Mouse (Mus musculus) liver, embryonic 11.5 days (tissue): ENCODE data around the gene Gm32742. TPM values are rescaled to one million over a fixed set of nuclear protein-coding genes. Genes with fewer than 3 reads are reported as not detected.

Experiments
- ATAC-seq: fragments of 200-750 bp; cut with Nextera tagmentation; replicated peaks from 2 replicates; pipeline ENCODE4 v1.8.0; 2017; ENCODE audit warnings: moderate number of reproducible peaks, mild to moderate bottlenecking, moderate TSS enrichment, moderate library complexity; ENCODE audit not compliant: low FRiP score
- DNase-seq: peaks from one replicate; pipeline ENCODE4 v3.0.0-alpha.2; 2017; ENCODE audit warnings: low spot score
- H3K27ac ChIP-seq: fragments of 300-500 bp; sonication (generic); 2 replicates; pipeline ENCODE4 v1.5.1; 2014; ENCODE audit warnings: mild to moderate bottlenecking, low read depth, low read length, control low read depth
- H3K27me3 ChIP-seq: fragments of 300-500 bp; sonication (generic); replicated peaks from 2 replicates; pipeline ENCODE4 v1.6.1; 2014; ENCODE audit warnings: low read length, mixed read lengths; ENCODE audit not compliant: control insufficient read depth, insufficient read depth
- H3K36me3 ChIP-seq: fragments of 300-500 bp; sonication (generic); 2 replicates; pipeline ENCODE4 v1.6.1; 2014; ENCODE audit warnings: mild to moderate bottlenecking, low read length, moderate library complexity, mixed read lengths; ENCODE audit not compliant: control insufficient read depth, insufficient read depth
- H3K4me1 ChIP-seq: fragments of 300-500 bp; sonication (generic); replicated peaks from 2 replicates; pipeline ENCODE4 v1.6.1; 2014; ENCODE audit warnings: low read length, mixed read lengths; ENCODE audit not compliant: control insufficient read depth, insufficient read depth
- H3K4me2 ChIP-seq: fragments of 300-500 bp; sonication (generic); 2 replicates; pipeline ENCODE4 v1.6.1; 2014; ENCODE audit warnings: mild to moderate bottlenecking, control low read depth, moderate library complexity
- H3K4me3 ChIP-seq: fragments of 300-500 bp; sonication (generic); 2 replicates; pipeline ENCODE4 v1.5.1; 2014; ENCODE audit warnings: low read depth, low read length, control low read depth
- H3K9ac ChIP-seq: fragments of 300-500 bp; sonication (generic); 2 replicates; pipeline ENCODE4 v1.6.1; 2014; ENCODE audit warnings: low read depth, low read length, control low read depth
- H3K9me3 ChIP-seq: fragments of 300-500 bp; sonication (generic); 2 replicates; pipeline ENCODE4 v1.6.1; 2016; ENCODE audit warnings: low read length, inconsistent platforms, mixed read lengths; ENCODE audit not compliant: control insufficient read depth
- WGBS: fragments of 180-500 bp; shearing (Covaris S2); extraction: QIAGEN DNeasy Blood & Tissue Kit; methylation state at CpG from one replicate; pipeline ENCODE4 v1.1.7; 2014; 5-methylcytosine and 5-hydroxymethylcytosine counted together
- polyA plus RNA-seq: library from polyadenylated mRNA; unstranded; fragments of >200 nt; fragmentation: Nextera tagmentation; extraction: Ambion mirVana; gene quantifications from 2 replicates; pipeline ENCODE4 v1.2.1, GENCODE M21; 2014

The Gm32742 gene
- polyA plus RNA-seq, 1 experiment from 2014 or later = 0.04 TPM

DNA sequence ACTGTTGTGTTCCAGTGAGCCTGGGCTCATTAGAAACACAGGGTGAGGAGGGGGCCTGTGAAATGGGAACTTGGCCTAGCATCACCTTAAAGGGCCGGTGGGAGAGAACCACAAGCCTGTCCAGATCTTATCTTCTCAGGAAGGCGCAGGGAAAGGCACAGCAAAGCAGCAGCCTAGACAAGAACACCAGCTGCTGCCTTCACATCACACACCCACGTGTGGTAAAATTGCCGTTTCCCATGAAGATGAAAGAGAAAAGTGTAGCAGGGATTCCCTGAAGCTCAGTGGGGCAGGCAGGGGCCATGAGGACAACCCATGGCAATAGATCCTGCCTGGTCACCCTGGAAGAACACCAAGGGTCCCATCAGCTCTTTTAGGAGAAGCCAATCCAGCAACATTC is 20.1 kb upstream of the Gm32742 start:
- Histone ChIP-seq H3K27ac (no peak overlapping the region), H3K4me3 (no peak overlapping the region), H3K4me1 (no peaks in the 10 kb centered on the region), H3K9ac (no peak overlapping the region), H3K27me3 (no peaks in the 10 kb centered on the region), H3K4me2 (no peak overlapping the region), H3K9me3 (no peaks in the 10 kb centered on the region), H3K36me3 (no peaks in the 10 kb centered on the region)
- WGBS = 50% methylated on average over 4 of the region's 4 CpGs
- DNase-seq = no peak
- ATAC-seq = no peak

DNA sequence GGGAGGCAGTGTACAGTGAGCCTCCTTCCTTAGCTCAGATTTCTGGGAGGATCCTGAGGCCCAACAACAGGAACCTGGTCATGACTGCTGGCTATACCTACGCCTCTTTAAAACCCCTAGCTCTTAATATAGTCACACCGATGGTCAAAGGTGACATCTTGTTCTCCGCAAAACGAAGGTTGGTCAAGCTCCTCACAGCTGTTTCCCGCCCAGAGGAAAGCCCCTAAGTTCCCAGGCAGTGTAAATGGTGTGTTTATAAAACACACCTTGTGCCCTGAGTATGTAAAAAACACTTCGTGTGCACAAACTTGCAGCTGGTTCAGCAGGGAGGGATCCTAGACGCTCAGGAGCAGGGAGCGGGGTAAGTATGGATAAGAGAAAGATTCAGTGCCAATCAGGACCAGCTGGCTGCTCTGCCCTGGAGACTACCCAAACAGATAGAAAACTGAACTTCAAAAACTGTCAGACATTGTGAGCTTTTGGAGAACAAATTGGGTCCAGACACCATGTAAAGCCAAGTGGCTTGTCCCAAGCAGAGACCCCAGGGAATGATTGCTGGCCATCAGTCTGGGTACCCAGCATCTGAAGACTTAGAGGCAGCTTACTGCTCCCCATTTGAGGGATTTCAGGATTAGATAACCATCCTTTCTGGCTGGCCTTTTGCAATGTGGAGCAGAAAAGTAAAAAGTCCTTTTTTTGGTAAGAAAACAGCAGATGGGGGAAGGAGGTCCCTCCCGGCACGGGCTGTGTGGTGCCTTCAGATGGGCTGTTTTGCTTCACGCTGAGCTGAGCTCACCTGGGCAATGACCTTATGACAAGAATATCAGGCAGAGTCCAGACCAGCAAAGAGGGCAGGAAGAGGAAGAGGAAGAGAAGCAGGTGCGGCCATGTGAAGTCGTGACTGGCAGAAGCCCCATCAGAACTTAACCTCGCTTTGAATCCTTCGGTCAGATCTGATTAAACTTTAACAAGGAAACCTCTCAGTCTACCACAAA is 17.7 kb upstream of the Gm32742 start:
- Histone ChIP-seq H3K36me3 (no peaks in the 10 kb centered on the region), H3K9me3 (no peaks in the 10 kb centered on the region), H3K27me3 (no peaks in the 10 kb centered on the region), H3K9ac (no peak overlapping the region), H3K4me1 (no peaks in the 10 kb centered on the region), H3K4me3 (no peak overlapping the region), H3K27ac (no peak overlapping the region), H3K4me2 (no peak overlapping the region)
- DNase-seq = no peak
- 79% methylated on average over 15 of the region's 15 CpGs for WGBS
- ATAC-seq = no peak

- 81% methylated on average over 5 of the region's 5 CpGs for WGBS
- H3K9me3 ChIP-seq = no peaks in the 10 kb centered on the region
- no peak overlapping the region for H3K27ac ChIP-seq
- no peak overlapping the region for H3K4me2 ChIP-seq
- DNase-seq (no peak), ATAC-seq (no peak)
- H3K9ac ChIP-seq = no peak overlapping the region
- no peaks in the 10 kb centered on the region for H3K4me1 ChIP-seq
- no peak overlapping the region for H3K4me3 ChIP-seq
- H3K36me3 ChIP-seq = no peaks in the 10 kb centered on the region
- no peaks in the 10 kb centered on the region for H3K27me3 ChIP-seq
Observed at GRCm38 (mm10) chr9:51180621-51181020, 15.3 kb upstream of the Gm32742 start.

GRCm38 (mm10) chr9:51178297-51178696 is 13.0 kb upstream of the Gm32742 start:
- H3K4me1 ChIP-seq = no peaks in the 10 kb centered on the region
- no peak overlapping the region for H3K9ac ChIP-seq
- ATAC-seq (no peak), DNase-seq (no peak)
- no peaks in the 10 kb centered on the region for H3K36me3 ChIP-seq
- no peaks in the 10 kb centered on the region for H3K9me3 ChIP-seq
- no peaks in the 10 kb centered on the region for H3K27me3 ChIP-seq
- 100% methylated on average over 1 of the region's 1 CpGs for WGBS
- no peak overlapping the region for H3K4me3 ChIP-seq
- no peak overlapping the region for H3K4me2 ChIP-seq
- no peak overlapping the region for H3K27ac ChIP-seq

GRCm38 (mm10) chr9:51175722-51176121 is 10.4 kb upstream of the Gm32742 start:
- H3K27me3 ChIP-seq = no peaks in the 10 kb centered on the region
- no peak overlapping the region for H3K9ac ChIP-seq
- DNase-seq = no peak
- H3K36me3 ChIP-seq = no peaks in the 10 kb centered on the region
- no peak overlapping the region for H3K27ac ChIP-seq
- WGBS = 84% methylated on average over 1 of the region's 1 CpGs
- H3K4me2 ChIP-seq = no peak overlapping the region
- no peaks in the 10 kb centered on the region for H3K4me1 ChIP-seq
- no peak for ATAC-seq
- H3K4me3 ChIP-seq = no peak overlapping the region
- H3K9me3 ChIP-seq = no peaks in the 10 kb centered on the region

DNA sequence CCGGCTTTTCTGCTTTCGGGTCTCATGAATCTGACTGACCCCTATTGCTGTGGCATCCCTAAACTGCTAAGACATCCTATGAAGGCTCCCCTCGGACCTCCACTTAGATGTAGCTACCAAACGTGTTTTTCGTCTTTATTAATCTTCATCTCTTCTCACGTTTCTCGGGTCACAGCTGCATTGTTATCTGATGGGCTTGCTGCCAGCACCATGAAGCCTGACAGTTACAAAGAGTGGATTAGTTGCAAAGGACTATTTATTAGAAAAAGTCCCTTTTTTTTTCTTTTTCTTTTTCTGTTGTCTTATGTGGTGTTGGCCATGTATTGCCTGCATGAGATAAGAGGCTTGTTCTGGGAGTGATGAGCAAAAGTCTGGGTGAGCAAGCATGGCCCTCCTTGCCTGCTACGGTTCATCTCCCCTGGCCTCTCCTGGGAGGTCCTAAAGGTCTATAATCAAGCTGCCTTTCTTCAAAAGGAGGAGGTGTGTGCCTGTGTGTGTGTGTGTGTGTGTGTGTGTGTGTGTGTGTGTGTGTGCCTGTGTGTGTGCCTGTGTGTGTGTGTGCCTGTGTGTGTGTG is 9.7 kb upstream of the Gm32742 start:
- H3K4me1 ChIP-seq = no peaks in the 10 kb centered on the region
- H3K4me2 ChIP-seq = no peak overlapping the region
- H3K9me3 ChIP-seq = no peaks in the 10 kb centered on the region
- WGBS = 57% methylated on average over 8 of the region's 8 CpGs
- H3K27me3 ChIP-seq = no peaks in the 10 kb centered on the region
- H3K9ac ChIP-seq = no peak overlapping the region
- no peaks in the 10 kb centered on the region for H3K36me3 ChIP-seq
- DNase-seq = no peak
- H3K4me3 ChIP-seq = no peak overlapping the region
- ATAC-seq = no peak
- H3K27ac ChIP-seq = no peak overlapping the region

- DNase-seq (no peak), ATAC-seq (no peak)
- H3K9me3 ChIP-seq = no peaks in the 10 kb centered on the region
- no peaks in the 10 kb centered on the region for H3K4me1 ChIP-seq
- H3K36me3 ChIP-seq = no peaks in the 10 kb centered on the region
- WGBS = 63% methylated on average over 6 of the region's 6 CpGs
- no peak overlapping the region for H3K4me2 ChIP-seq
- H3K9ac ChIP-seq = no peak overlapping the region
- H3K4me3 ChIP-seq = no peak overlapping the region
- no peak overlapping the region for H3K27ac ChIP-seq
- no peaks in the 10 kb centered on the region for H3K27me3 ChIP-seq
Observed at GRCm38 (mm10) chr9:51170298-51170697, 5.0 kb upstream of the Gm32742 start.

- Histone ChIP-seq H3K36me3 (no peaks in the 10 kb centered on the region), H3K4me3 (no peak overlapping the region), H3K27me3 (no peaks in the 10 kb centered on the region), H3K4me2 (no peak overlapping the region), H3K9me3 (no peaks in the 10 kb centered on the region), H3K9ac (no peak overlapping the region), H3K27ac (no peak overlapping the region), H3K4me1 (no peaks in the 10 kb centered on the region)
- DNase-seq = no peak
- 77% methylated on average over 7 of the region's 7 CpGs for WGBS
- ATAC-seq = no peak
Observed at GRCm38 (mm10) chr9:51169133-51169532, 3.8 kb upstream of the Gm32742 start.

- DNase-seq = no peak
- WGBS = 73% methylated on average over 5 of the region's 5 CpGs
- no peak for ATAC-seq
- H3K36me3 ChIP-seq = no peaks in the 10 kb centered on the region
- H3K27me3 ChIP-seq = no peaks in the 10 kb centered on the region
- H3K27ac ChIP-seq = no peak overlapping the region
- no peaks in the 10 kb centered on the region for H3K4me1 ChIP-seq
- H3K4me3 ChIP-seq = no peak overlapping the region
- no peak overlapping the region for H3K9ac ChIP-seq
- H3K9me3 ChIP-seq = no peaks in the 10 kb centered on the region
- H3K4me2 ChIP-seq = no peak overlapping the region
Observed at GRCm38 (mm10) chr9:51168698-51169097, 3.4 kb upstream of the Gm32742 start.
